Mouse (Mus musculus) thymus, adult 2 months (tissue): Measurements from ENCODE around the gene Slc44a3. TPM values are rescaled to one million over a fixed set of nuclear protein-coding genes. Genes with fewer than 3 reads are reported as not detected.

Experiments used
- DNase-seq: peaks from one replicate; pipeline ENCODE4 v3.0.0; 2021
- H3K27ac ChIP-seq: fragments of 200-500 bp; 2 replicates; pipeline ENCODE4 v1.5.1; 2012; ENCODE audit warnings: low read length, control low read depth; ENCODE audit not compliant: control insufficient read depth, insufficient read depth
- H3K27me3 ChIP-seq: fragments of 200-500 bp; 2 replicates; pipeline ENCODE4 v1.6.1; 2012; ENCODE audit warnings: mild to moderate bottlenecking, low read length, moderate library complexity, mixed read lengths; ENCODE audit not compliant: control insufficient read depth, insufficient read depth
- H3K36me3 ChIP-seq: fragments of 200-500 bp; 2 replicates; pipeline ENCODE4 v1.6.1; 2012; ENCODE audit warnings: mild to moderate bottlenecking, low read length, moderate library complexity; ENCODE audit not compliant: control insufficient read depth, insufficient read depth
- H3K4me1 ChIP-seq: fragments of 200-500 bp; replicated peaks from 2 replicates; pipeline ENCODE4 v1.6.1; 2012; ENCODE audit warnings: low read length; ENCODE audit not compliant: control insufficient read depth, insufficient read depth
- H3K4me3 ChIP-seq: fragments of 200-500 bp; 2 replicates; pipeline ENCODE4 v1.5.1; 2012; ENCODE audit warnings: mild to moderate bottlenecking, low read length, control low read depth, moderate library complexity; ENCODE audit not compliant: control insufficient read depth, insufficient read depth
- CTCF ChIP-seq: fragments of 200-500 bp; IDR thresholded peaks from 2 replicates; pipeline ENCODE4 v1.5.1; 2012; ENCODE audit warnings: mild to moderate bottlenecking, control low read depth, low read length, moderate library complexity, borderline replicate concordance; ENCODE audit not compliant: control insufficient read depth, poor library complexity, insufficient read depth; ENCODE audit errors: extremely low read depth
- POLR2A ChIP-seq: fragments of 200-500 bp; IDR thresholded peaks from 2 replicates; pipeline ENCODE4 v1.6.1; 2012; ENCODE audit warnings: mild to moderate bottlenecking, low read length, control low read depth, moderate library complexity; ENCODE audit not compliant: control insufficient read depth, poor library complexity, insufficient read depth; ENCODE audit errors: extremely low read depth
- WGBS: fragments of 180-500 bp; shearing (Covaris S2); methylation state at CpG from one replicate; pipeline ENCODE4 v1.1.7; 2018; 5-methylcytosine and 5-hydroxymethylcytosine counted together
- polyA plus RNA-seq: library from polyadenylated mRNA; depleted of rRNA; stranded (reverse); fragments of >200 nt; gene quantifications from 2 replicates; pipeline ENCODE4 v1.2.3, GENCODE M21; 2012

Gene Slc44a3
- polyA plus RNA-seq, 1 experiment = 0.82 TPM

- H3K4me3 ChIP-seq = no peak overlapping the region
- no peak overlapping the region for H3K27ac ChIP-seq
- no peaks in the 10 kb centered on the region for H3K4me1 ChIP-seq
- TF ChIP-seq CTCF (no peak), POLR2A (no peak)
- 97% methylated on average over 14 of the region's 14 CpGs for WGBS
- H3K27me3 ChIP-seq = no peaks in the 10 kb centered on the region
- H3K36me3 ChIP-seq = no peaks in the 10 kb centered on the region
- DNase-seq = no peak
Measured at GRCm38 (mm10) chr3:121507678-121508077, 24.5 kb downstream of the Slc44a3 start.

- TF ChIP-seq POLR2A (no peak), CTCF (no peak)
- H3K27ac ChIP-seq = no peak overlapping the region
- H3K36me3 ChIP-seq = no peaks in the 10 kb centered on the region
- 98% methylated on average over 7 of the region's 7 CpGs for WGBS
- no peak overlapping the region for H3K4me3 ChIP-seq
- H3K4me1 ChIP-seq = no peaks in the 10 kb centered on the region
- DNase-seq = no peak
- H3K27me3 ChIP-seq = no peaks in the 10 kb centered on the region
Measured at GRCm38 (mm10) chr3:121506756-121507155, 25.4 kb downstream of the Slc44a3 start.

- WGBS = 90% methylated on average over 8 of the region's 8 CpGs
- H3K27ac ChIP-seq = no peak overlapping the region
- no peaks in the 10 kb centered on the region for H3K4me1 ChIP-seq
- H3K27me3 ChIP-seq = no peaks in the 10 kb centered on the region
- H3K4me3 ChIP-seq = no peak overlapping the region
- DNase-seq = no peak
- no peak for TF ChIP-seq POLR2A
- TF ChIP-seq CTCF = no peak
- H3K36me3 ChIP-seq = no peaks in the 10 kb centered on the region
Measured at GRCm38 (mm10) chr3:121506175-121506574, 26.0 kb downstream of the Slc44a3 start.

GRCm38 (mm10) chr3:121504927-121505487 is 27.2 kb downstream of the Slc44a3 start:
- H3K27me3 ChIP-seq = no peaks in the 10 kb centered on the region
- DNase-seq = no peak
- H3K36me3 ChIP-seq = no peaks in the 10 kb centered on the region
- no peak overlapping the region for H3K4me3 ChIP-seq
- no peaks in the 10 kb centered on the region for H3K4me1 ChIP-seq
- no peak overlapping the region for H3K27ac ChIP-seq
- TF ChIP-seq POLR2A (no peak), CTCF (no peak)
- WGBS = 98% methylated on average over 8 of the region's 8 CpGs

- H3K4me3 ChIP-seq = no peak overlapping the region
- no peak overlapping the region for H3K27ac ChIP-seq
- H3K4me1 ChIP-seq = no peaks in the 10 kb centered on the region
- TF ChIP-seq CTCF = no peak
- no peak for TF ChIP-seq POLR2A
- H3K36me3 ChIP-seq = no peaks in the 10 kb centered on the region
- no peaks in the 10 kb centered on the region for H3K27me3 ChIP-seq
- WGBS = 93% methylated on average over 5 of the region's 5 CpGs
- no peak for DNase-seq
Measured at GRCm38 (mm10) chr3:121500734-121501133, 31.5 kb downstream of the Slc44a3 start.

GRCm38 (mm10) chr3:121500225-121500624 is 32.0 kb downstream of the Slc44a3 start:
- 29% methylated on average over 10 of the region's 10 CpGs for WGBS
- DNase-seq = peak; percentile 71
- Histone ChIP-seq H3K4me1 (no peaks in the 10 kb centered on the region), H3K36me3 (no peaks in the 10 kb centered on the region), H3K4me3 (no peak overlapping the region), H3K27ac (no peak overlapping the region), H3K27me3 (no peaks in the 10 kb centered on the region)
- TF ChIP-seq CTCF = peak; percentile 96
- TF ChIP-seq POLR2A = no peak

GRCm38 (mm10) chr3:121493997-121494421 is 38.2 kb downstream of the Slc44a3 start:
- Histone ChIP-seq H3K36me3 (no peaks in the 10 kb centered on the region), H3K4me3 (peak overlapping the region; percentile 32), H3K4me1 (peaks cover 3% of the 10 kb centered on the region), H3K27me3 (no peaks in the 10 kb centered on the region), H3K27ac (peak overlapping the region; percentile 53)
- peak; percentile 8 for DNase-seq
- WGBS = 30% methylated on average over 7 of the region's 7 CpGs
- TF ChIP-seq CTCF = no peak
- no peak for TF ChIP-seq POLR2A
